Mouse (Mus musculus): ENCODE measurements around the gene Tab1. TPM values are rescaled to one million over a fixed set of nuclear protein-coding genes. Genes with fewer than 3 reads are reported as not detected.

Tab1 gene
- polyA plus RNA-seq, 1 experiment from 2014 or later: 33.1 TPM

- DNase-seq (ENCODE audit: low spot score) (no peak), ATAC-seq (no peak)
- no peak overlapping the region for H3K4me2 ChIP-seq (ENCODE audit: low read length)
- H3K27ac ChIP-seq (ENCODE audit: low read depth, low read length): no peak overlapping the region
- no peaks in the 10 kb centered on the region for H3K27me3 ChIP-seq (replicated peaks; ENCODE audit: control insufficient read depth, insufficient read depth, low read length)
- peaks cover 11% of the 10 kb centered on the region for H3K4me1 ChIP-seq (ENCODE audit: control insufficient read depth, insufficient read depth, low read length)
- no peaks in the 10 kb centered on the region for H3K36me3 ChIP-seq (ENCODE audit: control insufficient read depth, insufficient read depth, low read length)
- H3K4me3 ChIP-seq (ENCODE audit: low read depth, low read length): no peak overlapping the region
- WGBS: 93% methylated on average over 6 of the region's 6 CpGs
- no peak overlapping the region for H3K9ac ChIP-seq (ENCODE audit: low read length)
- no peaks in the 10 kb centered on the region for H3K9me3 ChIP-seq (replicated peaks; ENCODE audit: control insufficient read depth, low read length)
Observed at GRCm38 (mm10) chr15:80129982-80130381, 2.9 kb upstream of the Tab1 start.

GRCm38 (mm10) chr15:80130689-80131088, 2.2 kb upstream of the Tab1 start:
- peaks cover 11% of the 10 kb centered on the region for H3K4me1 ChIP-seq (ENCODE audit: control insufficient read depth, insufficient read depth, low read length)
- no peak for DNase-seq (ENCODE audit: low spot score)
- H3K36me3 ChIP-seq (ENCODE audit: control insufficient read depth, insufficient read depth, low read length): no peaks in the 10 kb centered on the region
- H3K27me3 ChIP-seq (replicated peaks; ENCODE audit: control insufficient read depth, insufficient read depth, low read length): no peaks in the 10 kb centered on the region
- no peaks in the 10 kb centered on the region for H3K9me3 ChIP-seq (replicated peaks; ENCODE audit: control insufficient read depth, low read length)
- no peak overlapping the region for H3K4me3 ChIP-seq (ENCODE audit: low read depth, low read length)
- H3K27ac ChIP-seq (ENCODE audit: low read depth, low read length): no peak overlapping the region
- no peak for ATAC-seq
- H3K4me2 ChIP-seq (ENCODE audit: low read length): no peak overlapping the region
- no peak overlapping the region for H3K9ac ChIP-seq (ENCODE audit: low read length)
- 88% methylated on average over 5 of the region's 5 CpGs for whole genome bisulfite sequencing

- DNase-seq (ENCODE audit: low spot score) (no peak), ATAC-seq (no peak)
- Histone ChIP-seq H3K36me3 (ENCODE audit: control insufficient read depth, insufficient read depth, low read length) (0 out of 2 replicates have a peak, but pooled peaks cover under 1% of the 10 kb centered on the region), H3K9me3 (replicated peaks; ENCODE audit: control insufficient read depth, low read length) (no peaks in the 10 kb centered on the region), H3K4me1 (ENCODE audit: control insufficient read depth, insufficient read depth, low read length) (peaks cover 11% of the 10 kb centered on the region), H3K4me2 (ENCODE audit: low read length) (no peak overlapping the region), H3K9ac (ENCODE audit: low read length) (no peak overlapping the region), H3K27me3 (replicated peaks; ENCODE audit: control insufficient read depth, insufficient read depth, low read length) (no peaks in the 10 kb centered on the region), H3K4me3 (ENCODE audit: low read depth, low read length) (no peak overlapping the region), H3K27ac (ENCODE audit: low read depth, low read length) (no peak overlapping the region)
- WGBS: 76% methylated on average over 6 of the region's 6 CpGs
Observed at GRCm38 (mm10) chr15:80131421-80131820, 1.5 kb upstream of the Tab1 start.

- Histone ChIP-seq H3K9ac (ENCODE audit: low read length) (no peak overlapping the region), H3K4me2 (ENCODE audit: low read length) (peak overlapping the region; percentile 91), H3K4me3 (ENCODE audit: low read depth, low read length) (peak overlapping the region; percentile 57; the same call in 1 of the 2 replicates), H3K36me3 (ENCODE audit: control insufficient read depth, insufficient read depth, low read length) (0 out of 2 replicates have a peak, but pooled peaks cover 4% of the 10 kb centered on the region), H3K4me1 (ENCODE audit: control insufficient read depth, insufficient read depth, low read length) (peaks cover 11% of the 10 kb centered on the region), H3K27ac (ENCODE audit: low read depth, low read length) (no peak overlapping the region), H3K9me3 (replicated peaks; ENCODE audit: control insufficient read depth, low read length) (no peaks in the 10 kb centered on the region), H3K27me3 (replicated peaks; ENCODE audit: control insufficient read depth, insufficient read depth, low read length) (no peaks in the 10 kb centered on the region)
- no peak for DNase-seq (ENCODE audit: low spot score)
- 85% methylated on average over 9 of the region's 9 CpGs for whole genome bisulfite sequencing
- ATAC-seq: no peak
Observed at GRCm38 (mm10) chr15:80132452-80132851, 475 bp upstream of the Tab1 start.

GRCm38 (mm10) chr15:80133682-80134449, 939 bp downstream of the Tab1 start:
- Histone ChIP-seq H3K9me3 (replicated peaks; ENCODE audit: control insufficient read depth, low read length) (no peaks in the 10 kb centered on the region), H3K36me3 (ENCODE audit: control insufficient read depth, insufficient read depth, low read length) (0 out of 2 replicates have a peak, but pooled peaks cover 4% of the 10 kb centered on the region), H3K27me3 (replicated peaks; ENCODE audit: control insufficient read depth, insufficient read depth, low read length) (no peaks in the 10 kb centered on the region), H3K4me2 (ENCODE audit: low read length) (peak overlapping the region; percentile 91), H3K9ac (ENCODE audit: low read length) (peak overlapping the region; percentile 86), H3K27ac (ENCODE audit: low read depth, low read length) (peak overlapping the region; percentile 97; the same call in 1 of the 2 replicates), H3K4me1 (ENCODE audit: control insufficient read depth, insufficient read depth, low read length) (peaks cover 11% of the 10 kb centered on the region), H3K4me3 (ENCODE audit: low read depth, low read length) (peak overlapping the region; percentile 57)
- peak; percentile 14; the same call in 1 of the 2 replicates for ATAC-seq
- WGBS: 16% methylated on average over 14 of the region's 14 CpGs
- no peak for DNase-seq (ENCODE audit: low spot score)

- no peak for DNase-seq (ENCODE audit: low spot score)
- peaks cover 11% of the 10 kb centered on the region for H3K4me1 ChIP-seq (ENCODE audit: control insufficient read depth, insufficient read depth, low read length)
- no peaks in the 10 kb centered on the region for H3K9me3 ChIP-seq (replicated peaks; ENCODE audit: control insufficient read depth, low read length)
- no peak for ATAC-seq
- 0 out of 2 replicates have a peak, but pooled peaks cover 4% of the 10 kb centered on the region for H3K36me3 ChIP-seq (ENCODE audit: control insufficient read depth, insufficient read depth, low read length)
- peak overlapping the region; percentile 57; the same call in 1 of the 2 replicates for H3K4me3 ChIP-seq (ENCODE audit: low read depth, low read length)
- no peak overlapping the region for H3K27ac ChIP-seq (ENCODE audit: low read depth, low read length)
- no peaks in the 10 kb centered on the region for H3K27me3 ChIP-seq (replicated peaks; ENCODE audit: control insufficient read depth, insufficient read depth, low read length)
- peak overlapping the region; percentile 91 for H3K4me2 ChIP-seq (ENCODE audit: low read length)
- peak overlapping the region; percentile 86; the same call in 1 of the 2 replicates for H3K9ac ChIP-seq (ENCODE audit: low read length)
- 72% methylated on average over 9 of the region's 9 CpGs for WGBS
Observed at GRCm38 (mm10) chr15:80134450-80134847, 1.5 kb downstream of the Tab1 start.

- DNase-seq (ENCODE audit: low spot score) (no peak), ATAC-seq (no peak)
- H3K27ac ChIP-seq (ENCODE audit: low read depth, low read length): no peak overlapping the region
- no peak overlapping the region for H3K4me2 ChIP-seq (ENCODE audit: low read length)
- no peaks in the 10 kb centered on the region for H3K27me3 ChIP-seq (replicated peaks; ENCODE audit: control insufficient read depth, insufficient read depth, low read length)
- H3K9ac ChIP-seq (ENCODE audit: low read length): no peak overlapping the region
- H3K4me1 ChIP-seq (ENCODE audit: control insufficient read depth, insufficient read depth, low read length): peaks cover 11% of the 10 kb centered on the region
- no peaks in the 10 kb centered on the region for H3K9me3 ChIP-seq (replicated peaks; ENCODE audit: control insufficient read depth, low read length)
- 94% methylated on average over 2 of the region's 2 CpGs for WGBS
- H3K4me3 ChIP-seq (ENCODE audit: low read depth, low read length): no peak overlapping the region
- H3K36me3 ChIP-seq (ENCODE audit: control insufficient read depth, insufficient read depth, low read length): 0 out of 2 replicates have a peak, but pooled peaks cover 6% of the 10 kb centered on the region
Observed at GRCm38 (mm10) chr15:80135499-80135898, 2.6 kb downstream of the Tab1 start.

GRCm38 (mm10) chr15:80136645-80137044, 3.7 kb downstream of the Tab1 start:
- DNase-seq (ENCODE audit: low spot score): no peak
- H3K27me3 ChIP-seq (replicated peaks; ENCODE audit: control insufficient read depth, insufficient read depth, low read length): no peaks in the 10 kb centered on the region
- WGBS: 97% methylated on average over 3 of the region's 3 CpGs
- no peak overlapping the region for H3K27ac ChIP-seq (ENCODE audit: low read depth, low read length)
- H3K4me1 ChIP-seq (ENCODE audit: control insufficient read depth, insufficient read depth, low read length): peaks cover 11% of the 10 kb centered on the region
- no peaks in the 10 kb centered on the region for H3K9me3 ChIP-seq (replicated peaks; ENCODE audit: control insufficient read depth, low read length)
- H3K4me3 ChIP-seq (ENCODE audit: low read depth, low read length): no peak overlapping the region
- H3K4me2 ChIP-seq (ENCODE audit: low read length): no peak overlapping the region
- H3K36me3 ChIP-seq (ENCODE audit: control insufficient read depth, insufficient read depth, low read length): peaks cover 16% of the 10 kb centered on the region
- no peak overlapping the region for H3K9ac ChIP-seq (ENCODE audit: low read length)
- ATAC-seq: no peak

All from forebrain, embryonic 14.5 days (tissue).